Mouse (Mus musculus) duodenum, adult 2 months (tissue): ENCODE results near the gene Nfkbie. TPM values are rescaled to one million over a fixed set of nuclear protein-coding genes. Genes with fewer than 3 reads are reported as not detected.

Experiments
- polyA plus RNA-seq: library from polyadenylated mRNA; depleted of rRNA; stranded (reverse); fragments of >200 nt; gene quantifications from 2 replicates; pipeline ENCODE4 v1.2.3, GENCODE M21; 2012; ENCODE audit warnings: low replicate concordance; rRNA removed

Gene Nfkbie
- 3.2 and 5.3 TPM in 2 replicates for polyA plus RNA-seq

GRCm38 (mm10) chr17:45555452-45556106 lies at the start of gene Nfkbie:
TSS of gene Nfkbie (plus strand) at chr17:45555703.

DNA sequence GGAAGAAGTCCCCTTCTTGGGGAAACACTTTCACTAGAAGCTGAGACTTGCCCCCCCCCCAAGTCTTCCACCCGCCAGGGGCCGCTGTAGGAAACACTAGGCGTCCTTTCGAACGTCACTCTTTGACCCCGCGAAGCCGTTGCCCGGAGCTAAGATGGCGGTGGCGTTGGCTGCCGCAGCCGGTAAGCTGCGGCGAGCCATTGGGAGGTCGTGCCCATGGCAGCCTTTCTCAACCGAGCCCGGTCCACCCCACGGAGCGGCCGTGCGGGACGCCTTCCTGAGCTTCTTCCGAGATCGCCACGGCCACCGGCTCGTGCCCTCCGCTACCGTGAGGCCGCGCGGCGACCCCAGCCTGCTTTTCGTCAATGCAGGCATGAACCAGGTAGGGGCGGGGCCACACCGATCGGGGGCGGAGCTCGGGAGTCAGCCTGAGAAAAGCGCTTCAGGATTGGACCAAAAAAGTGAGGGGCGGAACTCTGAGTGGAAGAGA lies 48.8 kb upstream of the Nfkbie start, which contains the start of gene Aars2:
Gene Aars2 (plus strand): TSS at position 142 of the 490 bp plus-strand sequence.

GRCm38 (mm10) chr17:45523263-45523662 lies 32.2 kb upstream of the Nfkbie start, which contains the start of gene Tcte1:
TSS of gene Tcte1 (plus strand) at chr17:45523434.

GRCm38 (mm10) chr17:45549617-45550181 lies 5.8 kb upstream of the Nfkbie start, which contains the start of gene Tmem151b:
TSS of gene Tmem151b (minus strand) at chr17:45549677.

GRCm38 (mm10) chr17:45563655-45564530 lies 8.4 kb downstream of the Nfkbie start, which contains the start of gene Slc35b2:
TSS of gene Slc35b2 (plus strand) at chr17:45563874.

GRCm38 (mm10) chr17:45573087-45573779 lies 17.7 kb downstream of the Nfkbie start, which contains the start of gene Hsp90ab1:
TSS of gene Hsp90ab1 (minus strand) at chr17:45573271.

GRCm38 (mm10) chr17:45599446-45600242 lies 44.1 kb downstream of the Nfkbie start, which contains the start of gene Slc29a1:
TSS of gene Slc29a1 (minus strand) at chr17:45599606.

GRCm38 (mm10) chr17:45601877-45602304 lies 46.4 kb downstream of the Nfkbie start, which contains the start of gene Mymx:
TSS of gene Mymx (minus strand) at chr17:45602102.

Other genes starting within 250 kb of the Nfkbie start
- 2.7 and 2.9 TPM in 2 replicates for gene Cdc5l, start 122.0 kb upstream of the Nfkbie start, polyA plus RNA-seq
- not detected in 2 replicates for gene Spats1, start 80.3 kb upstream of the Nfkbie start, polyA plus RNA-seq
- 12.2 and 18.4 TPM in 2 replicates for gene Aars2, start 48.9 kb upstream of the Nfkbie start, polyA plus RNA-seq
- 0.05 TPM in 1 of 2 replicates, not detected in the other for gene Tcte1, start 32.3 kb upstream of the Nfkbie start, polyA plus RNA-seq
- 0.51 and 0.83 TPM in 2 replicates for gene Tmem151b, start 6.0 kb upstream of the Nfkbie start, polyA plus RNA-seq
- gene Slc35b2, start 8.2 kb downstream of the Nfkbie start, polyA plus RNA-seq, result 88.6 and 143 TPM in 2 replicates
- gene Hsp90ab1, start 17.6 kb downstream of the Nfkbie start, polyA plus RNA-seq, result 91.5 and 112 TPM in 2 replicates
- gene Slc29a1, start 43.9 kb downstream of the Nfkbie start, polyA plus RNA-seq, result 32.1 and 59.2 TPM in 2 replicates
- gene Mymx, start 46.4 kb downstream of the Nfkbie start, polyA plus RNA-seq, result 2.5 and 5.0 TPM in 2 replicates
- gene Capn11, start 103.6 kb downstream of the Nfkbie start, polyA plus RNA-seq, result not detected in 2 replicates
- gene Mrpl14, start 130.6 kb downstream of the Nfkbie start, polyA plus RNA-seq, result 151 and 232 TPM in 2 replicates
- 48.9 and 65.5 TPM in 2 replicates for gene Tmem63b, start 131.2 kb downstream of the Nfkbie start, polyA plus RNA-seq
- gene 1600014C23Rik, start 178.1 kb downstream of the Nfkbie start, polyA plus RNA-seq, result not detected in 2 replicates